Mouse (Mus musculus) forebrain, embryonic 15.5 days (tissue): ENCODE data around the gene Dynlt1b. TPM values are rescaled to one million over a fixed set of nuclear protein-coding genes. Genes with fewer than 3 reads are reported as not detected.
A peak's percentile ranks its signal among the peaks of the same experiment; 100 is the strongest.
"Not testable (repeated sequence)": the region's sequence is repeated elsewhere in the genome, so short reads cannot be mapped to it uniquely, and the experiment has no call there.

Experiments
- ATAC-seq: fragments of 200-750 bp; cut with Nextera tagmentation; replicated peaks from 2 replicates; pipeline ENCODE4 v1.8.0; 2017; ENCODE audit warnings: mild to moderate bottlenecking, moderate TSS enrichment, moderate library complexity
- H3K27ac ChIP-seq: fragments of 300-500 bp; sonication (generic); replicated peaks from 2 replicates; pipeline ENCODE4 v1.5.1; 2015; ENCODE audit warnings: mild to moderate bottlenecking, inconsistent platforms
- H3K27me3 ChIP-seq: fragments of 300-500 bp; sonication (generic); 2 replicates; pipeline ENCODE4 v1.6.1; 2015; ENCODE audit warnings: inconsistent platforms
- H3K36me3 ChIP-seq: fragments of 300-500 bp; sonication (generic); 2 replicates; pipeline ENCODE4 v1.6.1; 2015; ENCODE audit warnings: mild to moderate bottlenecking, inconsistent platforms
- H3K4me1 ChIP-seq: fragments of 300-500 bp; sonication (generic); 2 replicates; pipeline ENCODE4 v1.6.1; 2015; ENCODE audit warnings: inconsistent platforms
- H3K4me2 ChIP-seq: fragments of 300-500 bp; sonication (generic); replicated peaks from 2 replicates; pipeline ENCODE4 v1.6.1; 2015; ENCODE audit warnings: mild to moderate bottlenecking, inconsistent platforms
- H3K4me3 ChIP-seq: fragments of 300-500 bp; sonication (generic); 2 replicates; pipeline ENCODE4 v1.5.1; 2015; ENCODE audit warnings: mild to moderate bottlenecking, inconsistent platforms
- H3K9ac ChIP-seq: fragments of 300-500 bp; sonication (generic); replicated peaks from 2 replicates; pipeline ENCODE4 v1.6.1; 2015; ENCODE audit warnings: mild to moderate bottlenecking, inconsistent platforms
- H3K9me3 ChIP-seq: fragments of 300-500 bp; sonication (generic); 2 replicates; pipeline ENCODE4 v1.6.1; 2016; ENCODE audit warnings: inconsistent platforms
- WGBS: fragments of 180-500 bp; shearing (Covaris S2); methylation state at CpG from one replicate; pipeline ENCODE4 v1.1.7; 2015; ENCODE audit warnings: mixed read lengths; 5-methylcytosine and 5-hydroxymethylcytosine counted together
- polyA plus RNA-seq: library from polyadenylated mRNA; unstranded; fragments of >200 nt; fragmentation: Nextera tagmentation; extraction: Ambion mirVana; gene quantifications from 2 replicates; pipeline ENCODE4 v1.2.1, GENCODE M21; 2015

The Dynlt1b gene
- polyA plus RNA-seq, 1 experiment from 2014 or later: 888 TPM

GRCm38 (mm10) chr17:6475913-6476312 is 46.0 kb downstream of the Dynlt1b start:
- not testable (repeated sequence) for H3K9me3 ChIP-seq, H3K27ac ChIP-seq, H3K36me3 ChIP-seq, H3K27me3 ChIP-seq, ATAC-seq
- 61% methylated on average over 7 of the region's 7 CpGs for WGBS
- peaks cover 15% of the 10 kb centered on the region for H3K4me1 ChIP-seq
- H3K9ac ChIP-seq: peak overlapping the region; percentile 67
- peak overlapping the region; percentile 48 for H3K4me3 ChIP-seq
- H3K4me2 ChIP-seq: peak overlapping the region; percentile 78

DNA sequence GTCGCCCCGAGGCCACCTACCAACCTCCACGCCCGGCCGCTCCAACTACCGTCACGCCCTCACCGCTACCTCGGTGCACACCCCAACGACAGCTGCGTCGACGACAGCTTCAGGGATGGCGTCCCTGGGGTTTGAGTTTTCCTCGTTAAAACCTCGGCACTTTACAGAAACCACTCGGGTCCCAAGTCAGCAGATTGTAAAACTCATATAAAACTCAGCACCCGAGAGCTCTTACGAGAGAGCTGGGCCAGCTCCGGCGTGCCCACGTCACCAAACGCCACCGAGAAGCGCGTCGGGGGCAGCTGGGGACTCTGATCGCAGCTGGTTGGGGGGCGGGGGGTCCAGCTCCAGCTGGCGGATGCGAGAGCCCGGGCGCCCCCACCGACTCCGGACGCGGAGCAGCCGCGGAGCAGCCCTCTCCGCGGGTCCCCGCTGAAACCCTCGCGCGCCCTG is 46.6 kb downstream of the Dynlt1b start:
- not testable (repeated sequence) for H3K9me3 ChIP-seq, H3K36me3 ChIP-seq, H3K27me3 ChIP-seq
- Histone ChIP-seq H3K4me2 (peak overlapping the region; percentile 78), H3K4me1 (peaks cover 15% of the 10 kb centered on the region), H3K27ac (peak overlapping the region; percentile 68), H3K4me3 (peak overlapping the region; percentile 48), H3K9ac (peak overlapping the region; percentile 67)
- ATAC-seq: peak; percentile 74
- under 1% methylated on average over 45 of the region's 45 CpGs for WGBS

DNA sequence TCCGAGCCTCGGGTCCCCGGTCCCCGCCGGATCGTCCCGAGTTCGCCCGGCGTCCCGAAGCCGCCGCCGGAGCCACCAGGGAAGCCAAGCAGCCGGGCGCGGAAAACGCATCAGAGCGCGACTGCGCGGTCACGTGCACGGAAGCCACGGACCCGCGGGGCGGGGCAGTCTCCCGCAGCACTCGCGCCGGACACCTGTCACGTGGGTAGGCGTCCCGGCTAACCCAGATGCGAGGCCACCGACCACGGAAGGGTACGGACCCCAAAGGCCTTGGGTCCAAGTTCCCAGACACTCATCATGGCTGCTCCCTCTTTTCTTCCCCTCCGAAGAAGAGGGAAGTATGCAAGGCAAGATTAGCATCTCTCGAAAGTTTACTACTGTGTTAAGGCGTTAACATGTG is 47.1 kb downstream of the Dynlt1b start:
- peak overlapping the region; percentile 78 for H3K4me2 ChIP-seq
- peak overlapping the region; percentile 67 for H3K9ac ChIP-seq
- H3K4me1 ChIP-seq: peaks cover 15% of the 10 kb centered on the region
- H3K9me3 ChIP-seq, H3K36me3 ChIP-seq, H3K27me3 ChIP-seq: not testable (repeated sequence)
- H3K27ac ChIP-seq: peak overlapping the region; percentile 68
- H3K4me3 ChIP-seq: peak overlapping the region; percentile 48
- ATAC-seq: peak; percentile 82
- WGBS: under 1% methylated on average over 42 of the region's 42 CpGs

DNA sequence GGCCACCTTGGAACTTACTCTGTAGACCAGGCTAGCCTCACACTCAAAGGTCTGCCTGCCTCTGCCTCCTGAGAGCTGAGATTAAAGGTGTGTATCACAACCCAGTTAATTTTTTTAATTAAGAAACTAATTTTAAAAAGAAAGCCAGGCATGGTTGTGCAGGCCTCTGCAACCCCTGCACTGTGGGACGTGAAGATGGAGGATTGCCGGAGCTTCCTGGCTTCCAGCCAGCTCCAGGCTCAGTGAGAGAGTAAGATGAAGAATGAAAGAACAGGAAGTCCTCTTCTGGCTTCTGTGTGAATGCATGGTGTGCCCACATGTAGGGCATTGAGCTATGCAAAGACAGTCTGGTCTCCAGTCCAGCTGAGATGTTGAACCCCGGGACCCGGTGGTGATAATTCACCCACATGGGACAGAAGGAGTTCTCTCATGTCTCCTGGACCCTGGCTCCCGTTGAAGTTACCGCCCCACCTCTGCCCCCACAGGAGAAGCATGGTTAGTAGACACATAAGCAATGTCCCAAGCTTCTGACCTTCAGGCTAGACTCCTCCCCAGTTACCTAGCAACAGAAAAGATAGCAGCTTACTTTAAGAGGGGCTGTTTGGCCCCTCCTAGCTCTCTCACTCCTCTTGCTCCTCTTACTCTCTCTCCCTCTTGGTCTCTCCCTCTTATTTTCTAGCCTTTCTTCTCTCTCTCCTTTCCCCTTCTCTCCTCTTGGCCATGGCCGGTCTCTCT is 51.1 kb downstream of the Dynlt1b start:
- not testable (repeated sequence) for H3K9me3 ChIP-seq, H3K36me3 ChIP-seq, H3K27ac ChIP-seq, ATAC-seq, H3K4me1 ChIP-seq, H3K9ac ChIP-seq, H3K4me3 ChIP-seq, H3K27me3 ChIP-seq, H3K4me2 ChIP-seq
- WGBS: 62% methylated on average over 5 of the region's 7 CpGs

DNA sequence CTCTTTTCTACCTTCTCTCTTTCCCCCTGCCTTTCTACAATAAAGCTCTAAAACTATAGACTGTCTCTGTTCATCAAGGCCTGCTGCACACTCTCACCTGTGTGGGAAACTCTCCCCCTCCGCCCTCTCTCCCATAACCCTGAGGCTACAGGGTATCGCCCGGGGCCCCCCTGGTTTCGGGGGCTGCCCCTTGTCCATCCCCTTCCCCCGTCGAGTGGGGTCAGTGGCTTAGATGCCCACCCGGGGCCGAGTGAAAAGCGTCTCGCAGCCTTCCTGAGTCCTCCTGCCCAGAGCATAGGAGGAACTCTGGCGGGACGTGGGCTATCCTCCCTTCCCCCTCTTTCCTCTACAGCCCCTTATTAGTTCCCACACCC is 51.7 kb downstream of the Dynlt1b start:
- H3K4me3 ChIP-seq, H3K27ac ChIP-seq, H3K9ac ChIP-seq, H3K4me1 ChIP-seq, H3K4me2 ChIP-seq, H3K9me3 ChIP-seq, ATAC-seq, H3K36me3 ChIP-seq, H3K27me3 ChIP-seq: not testable (repeated sequence)
- WGBS: 86% methylated on average over 12 of the region's 12 CpGs

DNA sequence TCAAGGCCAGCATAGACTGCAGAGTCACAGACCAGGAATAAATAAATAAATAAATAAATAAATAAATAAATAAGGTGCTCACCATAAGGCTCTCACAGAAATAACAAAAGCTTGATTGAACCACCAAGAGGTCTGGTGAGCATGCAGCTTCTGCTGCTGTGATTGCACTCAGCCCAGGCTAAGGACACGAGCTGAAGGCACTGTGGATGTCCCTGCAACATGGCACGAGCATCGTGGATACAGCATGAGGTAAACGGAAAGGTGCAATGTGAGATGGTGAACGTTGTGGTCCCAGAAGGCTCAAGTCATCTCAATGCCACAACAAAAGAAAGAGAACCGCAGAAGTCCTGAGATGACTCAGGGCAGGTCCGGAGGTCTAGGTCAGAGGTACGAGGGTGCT is 52.3 kb downstream of the Dynlt1b start:
- not testable (repeated sequence) for H3K27me3 ChIP-seq, H3K36me3 ChIP-seq, H3K4me1 ChIP-seq, H3K4me2 ChIP-seq, H3K9ac ChIP-seq, H3K27ac ChIP-seq, ATAC-seq, H3K9me3 ChIP-seq, H3K4me3 ChIP-seq
- WGBS: 88% methylated on average over 8 of the region's 8 CpGs

Other genes with a start within 250 kb of the Dynlt1b start
- gene Tmem181a, start 173.3 kb upstream of the Dynlt1b start, polyA plus RNA-seq: 38.2 and 40.1 TPM in 2 replicates
- gene Dynlt1a, start 112.6 kb upstream of the Dynlt1b start, polyA plus RNA-seq: 39.4 and 40.1 TPM in 2 replicates
- 59.5 and 74.6 TPM in 2 replicates for gene Dynlt1c, start 171.6 kb downstream of the Dynlt1b start, polyA plus RNA-seq
- gene Dynlt1f, start 225.8 kb downstream of the Dynlt1b start, polyA plus RNA-seq: 238 and 242 TPM in 2 replicates
- gene Sytl3, start 229.0 kb downstream of the Dynlt1b start, polyA plus RNA-seq: 0.43 TPM in 2 replicates